Mouse (Mus musculus) cerebellum, adult 2 months (tissue): Measurements from ENCODE around the gene P3h2.

ENCODE experiments used
- CTCF ChIP-seq: fragments of 200-500 bp; IDR thresholded peaks from 2 replicates; pipeline ENCODE4 v1.5.1; 2011; ENCODE audit warnings: low read depth, mild to moderate bottlenecking, control low read depth, low read length, moderate library complexity, borderline replicate concordance; ENCODE audit not compliant: insufficient read depth
- POLR2A ChIP-seq: fragments of 200-500 bp; IDR thresholded peaks from 2 replicates; pipeline ENCODE4 v1.6.1; 2011; ENCODE audit warnings: low read length, control low read depth, borderline replicate concordance; ENCODE audit not compliant: insufficient read depth

DNA sequence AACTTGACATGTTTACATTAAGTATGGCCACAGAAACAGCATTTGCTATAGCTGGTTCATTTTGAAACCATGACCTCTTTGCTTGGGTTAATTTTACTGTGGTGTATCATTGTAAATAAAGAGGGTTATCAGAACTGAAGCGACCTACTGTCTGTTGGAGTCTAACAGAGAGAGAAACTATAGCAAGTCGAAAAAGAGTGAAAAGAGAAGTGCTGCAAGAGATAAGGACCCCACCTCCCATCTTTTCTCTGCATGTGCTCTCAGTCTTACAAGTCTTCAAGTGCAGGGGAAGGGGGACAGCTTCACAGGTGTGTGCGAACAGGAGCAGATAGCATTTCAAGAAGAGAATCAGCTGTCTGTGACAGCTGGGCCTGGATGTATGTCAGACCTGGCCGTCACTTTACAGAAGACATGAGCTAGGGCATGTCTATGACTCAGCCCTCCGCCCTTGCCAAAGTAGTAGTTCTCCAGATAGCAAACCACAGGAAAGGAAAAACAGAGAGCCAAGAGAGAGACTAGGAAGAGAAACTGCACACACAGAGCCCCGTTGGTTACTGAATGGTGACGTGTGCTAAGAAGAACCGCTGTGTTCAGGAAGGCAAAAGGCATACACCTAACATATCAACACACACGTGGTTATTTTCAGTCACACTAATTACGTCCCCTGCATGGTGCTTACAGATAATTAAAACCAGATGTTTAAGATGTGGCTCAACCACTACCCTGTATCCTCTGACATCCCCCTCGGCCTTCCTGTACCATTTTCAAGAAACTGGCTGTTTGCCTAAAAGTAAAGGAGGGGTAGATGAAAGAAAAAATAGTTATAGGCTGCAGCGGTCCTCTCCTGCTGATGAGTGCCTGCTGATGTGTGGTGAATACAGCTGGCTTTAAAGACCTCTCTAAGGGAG, 64.3 kb downstream of the P3h2 start:
- TF ChIP-seq CTCF (no peak), POLR2A (no peak)
